Mouse (Mus musculus): ENCODE results near the gene Slc2a13. TPM values are rescaled to one million over a fixed set of nuclear protein-coding genes. Genes with fewer than 3 reads are reported as not detected.

The Slc2a13 gene
- total RNA-seq, 2 experiments from 2014 or later = 107 to 112 TPM

DNA sequence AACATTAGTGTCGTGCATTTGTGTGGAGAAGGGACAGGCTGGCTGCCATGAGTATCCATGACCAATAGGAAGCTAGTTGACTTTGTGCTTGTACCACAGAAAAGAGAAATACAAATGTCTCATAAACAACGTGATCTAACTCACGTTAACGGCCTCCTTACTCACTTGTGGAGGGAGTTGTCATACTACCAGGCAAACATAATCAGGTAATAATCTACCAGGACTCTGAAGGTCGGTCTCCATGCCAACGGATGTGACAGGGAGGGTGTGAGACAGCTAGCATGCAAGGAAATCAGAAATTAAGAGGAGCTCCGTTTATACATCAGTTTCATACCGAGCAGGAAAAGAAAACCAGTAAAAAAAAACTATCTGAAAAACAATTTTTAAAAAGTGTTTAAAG, 6.3 kb downstream of the Slc2a13 start:
- H3K4me3 ChIP-seq = no peak overlapping the region
- intact Hi-C loops (cut with DNase I) = no loop called here
- DNase-seq (ENCODE audit: extremely low spot score in 1 of 2, low spot score in 2 of 2) = no peak
- TF ChIP-seq CTCF (IDR thresholded peaks at IDR 0.05) = no peak
- no peak overlapping the region for H3K27ac ChIP-seq

DNA sequence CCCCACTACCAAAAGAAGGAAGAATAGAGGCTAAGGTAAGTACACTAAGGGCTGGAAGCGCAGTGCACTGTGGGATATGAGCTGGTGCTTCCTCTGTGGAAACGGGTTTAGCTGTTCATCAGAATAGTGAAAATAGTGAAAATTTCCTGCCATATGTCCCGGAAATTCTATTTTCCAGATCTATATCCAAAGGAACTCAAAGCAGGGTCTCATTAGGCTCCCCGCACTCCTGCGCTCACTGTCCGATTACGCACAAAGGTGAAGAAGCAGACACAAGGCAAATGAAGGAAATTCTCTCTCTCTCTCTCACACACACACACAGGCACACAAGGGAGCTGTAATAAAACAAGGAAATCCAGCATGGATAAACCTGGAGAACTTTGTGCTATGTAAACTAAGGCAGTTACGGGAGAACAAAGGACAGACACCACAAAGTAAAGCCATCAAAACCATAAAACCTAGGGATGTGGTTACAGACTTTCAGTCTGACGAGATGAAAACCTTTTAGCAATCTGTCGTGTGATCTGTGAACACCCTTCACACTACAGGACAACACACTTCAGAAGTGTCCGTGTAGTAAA, 7.9 kb downstream of the Slc2a13 start:
- TF ChIP-seq CTCF (IDR thresholded peaks at IDR 0.05) = no peak
- DNase-seq (ENCODE audit: extremely low spot score in 1 of 2, low spot score in 2 of 2) = no peak
- Histone ChIP-seq H3K27ac (no peak overlapping the region), H3K4me3 (no peak overlapping the region)
- intact Hi-C loops (cut with DNase I) = no loop called here

DNA sequence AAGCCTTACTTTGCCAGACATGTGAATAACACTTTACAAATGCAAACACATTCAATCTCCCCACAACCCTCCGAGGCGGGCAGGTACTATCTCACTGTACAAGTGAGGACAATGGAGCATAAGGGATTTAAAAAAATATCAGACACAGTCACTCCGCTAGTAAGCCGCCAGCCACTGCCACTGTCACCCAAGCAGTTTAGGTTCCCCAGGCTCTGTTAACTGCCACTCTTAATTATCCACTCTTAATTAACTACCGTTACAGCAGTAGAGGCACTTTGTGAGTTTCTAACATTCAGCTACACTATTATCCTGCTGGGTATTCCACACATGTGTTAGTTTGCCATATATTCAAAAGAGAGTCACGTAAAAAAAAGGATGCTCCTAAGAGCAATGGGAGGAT, 11.3 kb downstream of the Slc2a13 start:
- DNase-seq (ENCODE audit: extremely low spot score in 1 of 2, low spot score in 2 of 2) = no peak
- TF ChIP-seq CTCF (IDR thresholded peaks at IDR 0.05) = no peak
- Histone ChIP-seq H3K27ac (no peak overlapping the region), H3K4me3 (no peak overlapping the region)
- intact Hi-C loops (cut with DNase I) = no loop called here

DNA sequence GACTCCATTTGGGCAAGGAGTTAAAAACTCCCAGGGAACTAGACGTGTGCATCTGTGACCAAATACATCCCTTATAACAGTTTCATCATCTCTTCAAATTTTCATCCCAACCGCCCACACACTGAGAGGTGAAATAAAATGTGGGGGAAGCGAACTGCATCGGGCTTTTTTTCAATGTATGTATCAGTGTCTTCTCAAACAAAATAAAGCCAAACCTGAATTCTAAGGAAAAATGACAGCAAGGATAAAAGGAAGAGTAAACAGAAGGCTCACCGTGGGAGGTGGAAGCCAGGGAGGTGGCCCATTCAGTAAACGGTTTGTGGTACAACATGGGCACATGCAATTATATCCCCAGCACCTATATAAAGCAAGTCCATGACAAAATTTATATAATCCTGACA, 17.7 kb downstream of the Slc2a13 start:
- intact Hi-C loops (cut with DNase I) = no loop called here
- Histone ChIP-seq H3K27ac (no peak overlapping the region), H3K4me3 (no peak overlapping the region)
- no peak for DNase-seq (ENCODE audit: extremely low spot score in 1 of 2, low spot score in 2 of 2)
- TF ChIP-seq CTCF (IDR thresholded peaks at IDR 0.05) = no peak

DNA sequence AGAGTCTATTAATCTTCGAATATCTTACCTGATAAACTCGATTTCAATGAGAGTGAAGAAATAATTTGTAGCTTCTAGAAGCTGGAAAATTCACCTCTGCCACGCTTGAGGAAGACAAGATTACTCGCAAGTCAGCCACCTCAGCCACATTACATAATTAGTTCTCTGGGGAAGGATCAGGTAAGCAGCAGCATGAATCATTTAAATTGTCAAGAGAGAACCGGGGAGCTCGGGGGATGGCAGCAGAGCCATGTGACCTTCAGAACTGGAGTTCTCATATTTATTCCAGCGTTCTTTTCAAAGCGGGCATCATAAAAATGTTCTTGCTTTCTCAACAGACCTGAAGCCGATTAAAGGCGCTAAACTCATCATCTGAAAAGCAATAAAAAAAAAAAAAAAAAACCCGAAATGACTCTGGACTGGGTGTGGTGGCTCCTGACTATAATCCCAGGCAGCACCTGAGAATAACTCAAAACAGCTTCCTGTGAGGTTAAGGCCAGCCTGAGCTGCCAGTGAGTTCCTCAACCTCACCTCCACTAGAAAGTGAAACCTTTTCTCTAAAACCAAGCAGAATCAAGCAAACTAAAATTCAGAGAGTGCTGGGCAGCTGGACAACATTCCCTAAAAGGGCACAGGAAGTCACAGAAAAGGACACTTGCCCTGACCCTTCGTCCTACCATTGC, 24.3 kb downstream of the Slc2a13 start:
- no peak for TF ChIP-seq CTCF (IDR thresholded peaks at IDR 0.05)
- intact Hi-C loops (cut with DNase I) = no loop called here
- no peak overlapping the region for H3K4me3 ChIP-seq
- DNase-seq (ENCODE audit: extremely low spot score in 1 of 2, low spot score in 2 of 2) = no peak
- H3K27ac ChIP-seq = no peak overlapping the region

DNA sequence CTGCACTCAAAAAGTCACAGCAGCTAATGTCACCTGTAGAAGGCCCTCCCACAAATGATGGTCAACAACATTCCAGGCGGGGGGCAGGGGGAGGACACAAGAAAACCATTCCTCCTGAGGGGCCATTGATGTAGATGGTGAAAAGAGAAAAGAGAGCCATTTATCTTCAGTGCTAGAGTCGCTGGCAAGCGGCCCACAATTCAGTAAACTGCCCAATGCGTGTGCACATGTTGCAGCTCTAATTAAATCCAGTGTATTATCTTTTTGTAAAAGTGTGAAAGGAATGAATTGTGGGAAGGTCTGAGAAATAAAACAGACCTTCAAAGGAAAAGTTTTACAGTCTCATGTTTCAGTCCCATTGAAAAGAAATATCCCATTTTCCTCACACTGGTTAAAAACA, 28.5 kb downstream of the Slc2a13 start:
- intact Hi-C loops (cut with DNase I) = no loop called here
- no peak for TF ChIP-seq CTCF (IDR thresholded peaks at IDR 0.05)
- H3K4me3 ChIP-seq = no peak overlapping the region
- no peak overlapping the region for H3K27ac ChIP-seq
- DNase-seq (ENCODE audit: extremely low spot score in 1 of 2, low spot score in 2 of 2) = no peak

DNA sequence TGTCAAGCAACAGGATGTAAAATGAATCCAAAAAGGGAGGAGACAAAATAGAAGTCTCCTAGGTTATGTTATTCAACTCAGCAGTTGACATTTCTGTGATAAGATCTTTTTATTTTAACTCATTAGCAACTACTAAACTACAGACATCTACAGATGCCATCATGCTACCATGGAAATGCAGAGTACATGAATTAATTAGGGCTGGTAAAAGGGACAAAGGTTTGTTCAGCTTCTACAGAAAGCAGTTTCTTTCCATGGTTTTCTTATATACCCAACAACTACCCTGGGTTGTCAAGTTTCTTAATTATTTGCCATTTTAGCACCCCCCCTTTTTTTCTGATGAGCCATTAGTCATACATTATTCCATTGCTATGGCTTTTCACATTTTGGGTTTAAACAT, 34.6 kb downstream of the Slc2a13 start:
- Histone ChIP-seq H3K4me3 (no peak overlapping the region), H3K27ac (no peak overlapping the region)
- DNase-seq (ENCODE audit: extremely low spot score in 1 of 2, low spot score in 2 of 2) = no peak
- no peak for TF ChIP-seq CTCF (IDR thresholded peaks at IDR 0.05)
- intact Hi-C loops (cut with DNase I) = no loop called here

DNA sequence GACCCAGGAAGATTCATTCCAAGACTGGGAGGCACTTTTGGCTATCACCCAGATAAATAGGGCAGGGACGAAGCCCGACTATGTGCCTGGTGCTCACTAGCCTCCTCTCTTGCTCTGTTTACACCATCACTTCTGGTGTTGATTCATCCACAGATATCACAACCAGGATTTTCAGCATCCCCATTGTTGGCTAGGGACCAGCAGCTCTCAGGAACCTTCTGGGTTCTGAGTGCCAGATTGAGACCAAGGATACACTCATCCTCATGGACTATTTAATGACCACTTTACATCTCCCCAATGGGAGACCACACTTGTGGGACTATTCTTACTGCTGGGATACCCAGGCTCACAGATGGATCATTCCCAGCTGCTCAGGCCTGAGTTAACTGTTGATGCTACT, 46.2 kb downstream of the Slc2a13 start:
- H3K4me3 ChIP-seq = no peak overlapping the region
- intact Hi-C loops (cut with DNase I) = no loop called here
- TF ChIP-seq CTCF (IDR thresholded peaks at IDR 0.05) = no peak
- DNase-seq (ENCODE audit: extremely low spot score in 1 of 2, low spot score in 2 of 2) = no peak
- no peak overlapping the region for H3K27ac ChIP-seq

DNA sequence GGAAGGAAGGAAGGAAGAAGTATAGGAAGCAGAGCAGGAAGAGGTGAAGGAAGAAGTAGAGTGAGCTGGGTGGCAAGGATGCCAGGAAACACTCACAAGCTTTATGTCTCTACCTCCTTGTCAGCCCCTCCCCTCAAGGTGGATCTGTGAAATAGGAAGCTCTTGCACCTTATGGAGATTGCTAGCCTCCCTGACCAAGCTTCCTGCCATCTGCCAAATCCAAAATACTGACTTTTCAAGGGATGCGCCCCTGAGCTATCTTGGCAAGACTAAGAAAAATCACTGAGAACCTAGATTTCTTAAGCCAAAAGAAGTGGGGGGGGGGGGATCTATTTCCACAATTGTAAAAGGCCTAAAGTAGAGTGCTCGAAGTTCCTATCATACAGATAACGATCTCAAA, 46.9 kb downstream of the Slc2a13 start:
- intact Hi-C loops (cut with DNase I) = no loop called here
- no peak overlapping the region for H3K27ac ChIP-seq

DNA sequence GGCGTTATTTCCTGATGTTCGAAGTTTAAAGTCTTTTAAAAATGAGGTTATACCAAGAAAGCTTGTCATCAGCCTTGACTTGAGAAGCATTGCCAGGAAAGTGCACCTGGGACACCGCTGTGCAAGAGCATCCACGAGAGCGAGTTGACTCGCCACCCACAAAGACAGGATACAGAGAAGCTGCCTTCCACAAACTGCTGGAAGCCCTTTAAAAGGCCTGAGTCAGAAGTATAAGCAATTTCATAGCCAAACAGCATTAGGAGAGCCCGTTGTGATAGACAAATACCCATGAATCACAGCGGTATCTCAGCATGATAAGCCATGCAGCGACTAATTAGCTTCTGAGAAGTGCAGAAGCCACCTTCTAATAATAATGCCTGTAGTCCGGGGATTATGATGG, 48.6 kb downstream of the Slc2a13 start:
- H3K4me3 ChIP-seq = no peak overlapping the region
- no peak for DNase-seq (ENCODE audit: extremely low spot score in 1 of 2, low spot score in 2 of 2)
- no peak overlapping the region for H3K27ac ChIP-seq
- intact Hi-C loops (cut with DNase I) = no loop called here
- TF ChIP-seq CTCF (IDR thresholded peaks at IDR 0.05) = no peak

More for the DNA sequence above, 46.9 kb downstream of the Slc2a13 start:
- no peak for TF ChIP-seq CTCF (IDR thresholded peaks at IDR 0.05)
- no peak overlapping the region for H3K4me3 ChIP-seq
- DNase-seq (ENCODE audit: extremely low spot score in 1 of 2, low spot score in 2 of 2) = no peak

DNA sequence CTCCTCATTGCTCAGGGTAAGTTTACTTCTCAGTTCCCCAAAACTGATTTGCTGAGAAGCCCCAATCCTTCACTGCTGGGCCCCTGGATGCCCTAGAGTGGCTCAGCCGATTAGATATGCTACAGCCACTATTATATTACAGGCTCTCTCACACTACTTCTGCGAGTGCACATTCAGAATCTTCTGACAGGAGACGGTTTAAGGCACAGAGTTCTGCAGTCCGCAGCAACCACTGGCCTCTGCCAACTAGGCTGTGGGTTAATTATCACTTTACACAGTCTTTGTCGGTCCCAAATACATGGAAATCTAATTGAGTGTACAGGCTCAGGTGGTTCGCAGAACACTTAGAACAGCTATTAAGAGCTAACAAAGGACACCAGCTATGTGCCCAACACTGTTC, 69.8 kb downstream of the Slc2a13 start:
- no peak overlapping the region for H3K27ac ChIP-seq
- H3K4me3 ChIP-seq = no peak overlapping the region
- intact Hi-C loops (cut with DNase I) = no loop called here
- no peak for TF ChIP-seq CTCF (IDR thresholded peaks at IDR 0.05)
- DNase-seq (ENCODE audit: extremely low spot score in 1 of 2, low spot score in 2 of 2) = no peak

DNA sequence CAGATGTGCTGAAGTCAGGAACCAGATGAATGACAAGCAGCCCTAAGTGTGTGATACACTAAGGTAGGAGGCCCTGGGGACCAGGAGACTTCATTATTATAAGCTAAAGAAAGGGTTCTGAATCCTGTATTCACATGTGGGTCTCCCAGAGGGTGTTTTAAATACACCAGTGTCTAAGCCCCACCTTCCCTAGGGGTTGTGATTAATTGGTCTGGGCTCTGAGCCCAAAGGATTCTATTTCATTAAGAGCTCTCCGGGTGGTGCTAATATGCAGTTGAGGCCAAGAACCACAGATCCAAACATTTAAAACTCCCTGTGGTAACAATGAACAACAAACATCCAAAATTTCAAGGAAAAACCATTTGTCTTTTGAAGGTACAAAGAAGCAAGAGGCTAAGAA, 70.4 kb downstream of the Slc2a13 start:
- intact Hi-C loops (cut with DNase I) = no loop called here
- no peak overlapping the region for H3K27ac ChIP-seq
- no peak for TF ChIP-seq CTCF (IDR thresholded peaks at IDR 0.05)
- no peak overlapping the region for H3K4me3 ChIP-seq
- DNase-seq (ENCODE audit: extremely low spot score in 1 of 2, low spot score in 2 of 2) = no peak

DNA sequence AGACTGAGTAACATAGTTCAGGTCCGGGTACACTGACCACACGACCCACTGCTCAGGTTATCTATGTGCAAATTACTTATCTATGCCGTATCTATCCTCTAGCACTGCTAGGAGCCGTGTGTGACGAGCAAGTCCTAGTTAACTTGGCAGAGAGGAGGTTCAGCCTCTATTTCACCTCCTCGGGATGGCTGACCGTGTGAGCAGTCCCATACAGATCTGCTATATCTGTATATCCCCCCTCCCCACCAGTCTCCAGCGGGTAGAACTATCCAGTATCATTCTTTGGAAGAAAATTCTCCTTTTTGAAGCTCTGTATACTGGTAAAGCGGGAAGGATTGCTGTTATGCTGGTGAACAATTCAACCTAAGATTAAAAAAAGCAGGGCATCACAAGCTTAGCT, 70.8 kb downstream of the Slc2a13 start:
- no peak overlapping the region for H3K27ac ChIP-seq
- H3K4me3 ChIP-seq = no peak overlapping the region
- intact Hi-C loops (cut with DNase I) = no loop called here
- no peak for TF ChIP-seq CTCF (IDR thresholded peaks at IDR 0.05)
- no peak for DNase-seq (ENCODE audit: extremely low spot score in 1 of 2, low spot score in 2 of 2)
